ENCODE assay signal across 9 mouse cellular contexts in the genomic region with DNA sequence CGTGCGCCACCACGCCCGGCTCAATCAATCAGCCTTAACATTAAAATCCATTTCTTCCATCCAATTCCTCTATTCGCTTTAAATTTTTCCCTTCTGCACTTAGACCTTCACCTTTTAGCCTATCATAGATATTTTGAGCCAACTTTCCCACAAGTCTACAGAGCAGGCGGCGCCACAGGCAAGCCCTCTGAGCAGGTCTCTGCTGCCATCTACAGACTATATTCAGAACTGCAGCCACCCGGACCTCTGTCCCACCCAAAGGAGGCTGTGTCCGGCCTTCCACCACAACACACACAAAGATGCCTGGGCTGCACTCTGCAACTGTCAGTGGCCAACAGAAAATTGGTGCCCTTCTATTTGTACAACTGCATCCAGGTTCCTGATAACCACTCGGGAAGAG. TPM values are rescaled to one million over a fixed set of nuclear protein-coding genes. Genes with fewer than 3 reads are reported as not detected.
DNase-seq lines count a peak whose midpoint lies in the region; ATAC-seq and TF ChIP-seq lines count a peak whose summit lies in the region.
"Had no signal": no experiment of that assay in that cellular context is flagged by ENCODE, and none has a peak within 500 bp of the region (broad histone marks: within the 10 kb centered on the region; RNA-seq: fewer than 3 reads in every experiment).

No protein-coding gene starts in this region.

- no peak overlapping the region for H3K27ac ChIP-seq in hindbrain, embryonic 11.5 days (ENCODE audit: low read depth, low read length)
- no peak overlapping the region for H3K27ac ChIP-seq in hindbrain, embryonic 13.5 days
- no peak overlapping the region for H3K27ac ChIP-seq in forebrain, postnatal 0 days (ENCODE audit: low read depth, low read length)
- H3K27ac ChIP-seq in midbrain, embryonic 16.5 days (ENCODE audit: low read length), result no peak overlapping the region

- no peak overlapping the region for H3K4me2 ChIP-seq in hindbrain, embryonic 11.5 days (replicated peaks; ENCODE audit: low read depth, low read length)
- no peak overlapping the region for H3K4me2 ChIP-seq in hindbrain, embryonic 13.5 days
- H3K4me2 ChIP-seq in forebrain, postnatal 0 days (ENCODE audit: low read depth), result no peak overlapping the region
- no peak overlapping the region for H3K4me2 ChIP-seq in midbrain, embryonic 16.5 days (ENCODE audit: low read length)

- ATAC-seq in hindbrain, embryonic 11.5 days (ENCODE audit: low FRiP score), result peak; percentile 42; the same call in 1 of the 2 replicates
- no peak for ATAC-seq in hindbrain, embryonic 13.5 days (ENCODE audit: low FRiP score)
- peak; percentile 72 for ATAC-seq in forebrain, postnatal 0 days
- ATAC-seq in midbrain, embryonic 16.5 days, result peak; percentile 27; the same call in 1 of the 2 replicates

- H3K4me3 ChIP-seq in hindbrain, embryonic 11.5 days (ENCODE audit: low read depth, low read length), result no peak overlapping the region
- H3K4me3 ChIP-seq in hindbrain, embryonic 13.5 days, result no peak overlapping the region
- no peak overlapping the region for H3K4me3 ChIP-seq in forebrain, postnatal 0 days (ENCODE audit: low read depth, low read length)
- H3K4me3 ChIP-seq in midbrain, embryonic 16.5 days (ENCODE audit: low read depth, low read length), result no peak overlapping the region

- H3K27me3 ChIP-seq in hindbrain, embryonic 11.5 days (ENCODE audit: control insufficient read depth, insufficient read depth, low read length), result peaks cover 10% of the 10 kb centered on the region
- peaks cover 49% of the 10 kb centered on the region for H3K27me3 ChIP-seq in hindbrain, embryonic 13.5 days
- H3K27me3 ChIP-seq in forebrain, postnatal 0 days (ENCODE audit: insufficient read depth, low read length), result 0 out of 2 replicates have a peak, but pooled peaks cover 4% of the 10 kb centered on the region
- peaks cover 14% of the 10 kb centered on the region for H3K27me3 ChIP-seq in midbrain, embryonic 16.5 days (ENCODE audit: control insufficient read depth, insufficient read depth, low read depth, low read length)

- DNase-seq in hindbrain, embryonic 11.5 days (ENCODE audit: low spot score), result peak; percentile 90
- DNase-seq in cerebellum, adult 18-20 months, result peak; percentile 84 to 91
- DNase-seq in forebrain, postnatal 0 days, result peak; percentile 85
- peak; percentile 88 for DNase-seq in induced T-regulatory cell, adult 2 months (ENCODE audit: low read depth)
- peak; percentile 80 for DNase-seq in left cerebral cortex, postnatal 4 days
- DNase-seq in spleen, postnatal 36 days (ENCODE audit: low spot score in 2 of 2), result peak; percentile 72

- no peaks in the 10 kb centered on the region for H3K36me3 ChIP-seq in hindbrain, embryonic 11.5 days (ENCODE audit: control insufficient read depth, insufficient read depth, low read length)
- no peaks in the 10 kb centered on the region for H3K36me3 ChIP-seq in hindbrain, embryonic 13.5 days
- no peaks in the 10 kb centered on the region for H3K36me3 ChIP-seq in forebrain, postnatal 0 days (ENCODE audit: insufficient read depth)
- H3K36me3 ChIP-seq in midbrain, embryonic 16.5 days (ENCODE audit: control insufficient read depth, insufficient read depth, low read length), result no peaks in the 10 kb centered on the region

- WGBS in hindbrain, embryonic 11.5 days, result 29% methylated on average over 10 of the region's 10 CpGs
- WGBS in hindbrain, embryonic 13.5 days, result 34% methylated on average over 10 of the region's 10 CpGs
- 28% methylated on average over 10 of the region's 10 CpGs for WGBS in forebrain, postnatal 0 days
- 28% methylated on average over 10 of the region's 10 CpGs for WGBS in midbrain, embryonic 16.5 days

- no peaks in the 10 kb centered on the region for H3K9me3 ChIP-seq in hindbrain, embryonic 11.5 days (ENCODE audit: control insufficient read depth, low read length)
- no peaks in the 10 kb centered on the region for H3K9me3 ChIP-seq in hindbrain, embryonic 13.5 days
- no peaks in the 10 kb centered on the region for H3K9me3 ChIP-seq in forebrain, postnatal 0 days (ENCODE audit: low read length)
- H3K9me3 ChIP-seq in midbrain, embryonic 16.5 days (replicated peaks; ENCODE audit: control insufficient read depth, low read length, poor library complexity, severe bottlenecking), result no peaks in the 10 kb centered on the region

- H3K9ac ChIP-seq in hindbrain, embryonic 11.5 days (ENCODE audit: low read depth, low read length), result no peak overlapping the region
- H3K9ac ChIP-seq in hindbrain, embryonic 13.5 days, result no peak overlapping the region
- no peak overlapping the region for H3K9ac ChIP-seq in forebrain, postnatal 0 days
- no peak overlapping the region for H3K9ac ChIP-seq in midbrain, embryonic 16.5 days (ENCODE audit: low read depth, low read length)

- intact Hi-C loops in left cerebral cortex, postnatal 4 days (cut with DNase I), result loop anchor here (5.0 kb wide), 3 partner anchors 46 to 389 kb away; partner anchors contain the start of gene Hemk1

- TF ChIP-seq CTCF in forebrain, postnatal 0 days (IDR thresholded peaks at IDR 0.05; ENCODE audit: low read depth), result peak; percentile 98

- H3K4me1 ChIP-seq in hindbrain, embryonic 11.5 days (replicated peaks; ENCODE audit: control insufficient read depth, insufficient read depth, low read length), result peaks cover 3% of the 10 kb centered on the region
- H3K4me1 ChIP-seq in hindbrain, embryonic 13.5 days (replicated peaks), result peaks cover 11% of the 10 kb centered on the region
- 0 out of 2 replicates have a peak, but pooled peaks cover under 1% of the 10 kb centered on the region for H3K4me1 ChIP-seq in forebrain, postnatal 0 days (ENCODE audit: insufficient read depth)
- peaks cover 8% of the 10 kb centered on the region for H3K4me1 ChIP-seq in midbrain, embryonic 16.5 days (ENCODE audit: control insufficient read depth, insufficient read depth, low read length)

RNA-seq across cellular contexts. Expression of gene Mapkapk3, which starts 1.2 kb away (rescaled TPM):
- 2.6 and 3.4 TPM in 2 replicates for polyA plus RNA-seq in hindbrain, embryonic 11.5 days (2014; fragmentation: Nextera tagmentation; extraction: Ambion mirVana)
- polyA plus RNA-seq in hindbrain, embryonic 13.5 days (2015; fragmentation: Nextera tagmentation; extraction: Ambion mirVana), result 2.8 and 3.7 TPM in 2 replicates
- 1.5 and 1.6 TPM in 2 replicates for total RNA-seq in forebrain, postnatal 0 days (2014; rRNA removed)
- polyA plus RNA-seq in forebrain, postnatal 0 days (2015; fragmentation: Nextera tagmentation; extraction: Ambion mirVana), result 1.2 and 1.5 TPM in 2 replicates
- total RNA-seq in left cerebral cortex, postnatal 4 days (2021), result 1 to 10 TPM; 3.3 to 4.8 TPM
- 1.5 and 1.9 TPM in 2 replicates for polyA plus RNA-seq in midbrain, embryonic 16.5 days (2015; fragmentation: Nextera tagmentation; extraction: Ambion mirVana)

RNA-seq across cellular contexts. Expression of gene Cish, which starts 4.9 kb away (rescaled TPM):
- 2.8 and 6.5 TPM in 2 replicates for polyA plus RNA-seq in hindbrain, embryonic 11.5 days (2014; fragmentation: Nextera tagmentation; extraction: Ambion mirVana)
- polyA plus RNA-seq in hindbrain, embryonic 13.5 days (2015; fragmentation: Nextera tagmentation; extraction: Ambion mirVana), result 8.4 and 9.6 TPM in 2 replicates
- total RNA-seq in forebrain, postnatal 0 days (2014; rRNA removed), result 2.7 and 4.0 TPM in 2 replicates
- polyA plus RNA-seq in forebrain, postnatal 0 days (2015; fragmentation: Nextera tagmentation; extraction: Ambion mirVana), result 11.2 and 12.2 TPM in 2 replicates
- total RNA-seq in left cerebral cortex, postnatal 4 days (2021), result 10 to 100 TPM; 16.4 to 17.5 TPM
- 8.6 and 9.4 TPM in 2 replicates for polyA plus RNA-seq in midbrain, embryonic 16.5 days (2015; fragmentation: Nextera tagmentation; extraction: Ambion mirVana)

RNA-seq across cellular contexts. Expression of gene Hemk1, which starts 47.3 kb away (rescaled TPM):
- polyA plus RNA-seq in hindbrain, embryonic 11.5 days (2014; fragmentation: Nextera tagmentation; extraction: Ambion mirVana), result 9.7 and 10.8 TPM in 2 replicates
- 17.0 and 17.4 TPM in 2 replicates for polyA plus RNA-seq in hindbrain, embryonic 13.5 days (2015; fragmentation: Nextera tagmentation; extraction: Ambion mirVana)
- total RNA-seq in forebrain, postnatal 0 days (2014; rRNA removed), result 14.1 and 14.2 TPM in 2 replicates
- polyA plus RNA-seq in forebrain, postnatal 0 days (2015; fragmentation: Nextera tagmentation; extraction: Ambion mirVana), result 12.9 and 13.4 TPM in 2 replicates
- total RNA-seq in left cerebral cortex, postnatal 4 days (2021), result 10 to 100 TPM; 15.9 to 18.1 TPM
- polyA plus RNA-seq in midbrain, embryonic 16.5 days (2015; fragmentation: Nextera tagmentation; extraction: Ambion mirVana), result 19.2 and 19.7 TPM in 2 replicates

RNA-seq across cellular contexts. Expression of gene 6430571L13Rik, which starts 49.5 kb away (rescaled TPM):
- 1.6 and 1.9 TPM in 2 replicates for polyA plus RNA-seq in hindbrain, embryonic 11.5 days (2014; fragmentation: Nextera tagmentation; extraction: Ambion mirVana)
- 7.8 and 8.3 TPM in 2 replicates for polyA plus RNA-seq in hindbrain, embryonic 13.5 days (2015; fragmentation: Nextera tagmentation; extraction: Ambion mirVana)
- total RNA-seq in forebrain, postnatal 0 days (2014; rRNA removed), result 5.2 and 7.2 TPM in 2 replicates
- polyA plus RNA-seq in forebrain, postnatal 0 days (2015; fragmentation: Nextera tagmentation; extraction: Ambion mirVana), result 3.7 and 6.0 TPM in 2 replicates
- total RNA-seq in left cerebral cortex, postnatal 4 days (2021), result 1 to 10 TPM; 5.3 to 5.4 TPM
- polyA plus RNA-seq in midbrain, embryonic 16.5 days (2015; fragmentation: Nextera tagmentation; extraction: Ambion mirVana), result 10.2 and 11.2 TPM in 2 replicates
- polyA plus RNA-seq: macrophage had no signal

RNA-seq across cellular contexts. Expression of gene Dock3, which starts 59.2 kb away (rescaled TPM):
- 4.9 and 7.7 TPM in 2 replicates for polyA plus RNA-seq in hindbrain, embryonic 11.5 days (2014; fragmentation: Nextera tagmentation; extraction: Ambion mirVana)
- 18.7 and 23.4 TPM in 2 replicates for polyA plus RNA-seq in hindbrain, embryonic 13.5 days (2015; fragmentation: Nextera tagmentation; extraction: Ambion mirVana)
- 53.7 and 57.0 TPM in 2 replicates for total RNA-seq in forebrain, postnatal 0 days (2014; rRNA removed)
- 13.8 and 21.3 TPM in 2 replicates for polyA plus RNA-seq in forebrain, postnatal 0 days (2015; fragmentation: Nextera tagmentation; extraction: Ambion mirVana)
- total RNA-seq in left cerebral cortex, postnatal 4 days (2021), result 100 to 1,000 TPM; 159 to 181 TPM
- polyA plus RNA-seq in midbrain, embryonic 16.5 days (2015; fragmentation: Nextera tagmentation; extraction: Ambion mirVana), result 16.3 and 21.5 TPM in 2 replicates
